Mouse (Mus musculus) layer of hippocampus, postnatal 36 days (tissue): Measurements from ENCODE around the gene Pet2. TPM values are rescaled to one million over a fixed set of nuclear protein-coding genes. Genes with fewer than 3 reads are reported as not detected.

Source experiments
- DNase-seq, 2 experiments: peaks; one replicate each; pipeline ENCODE4 v3.0.0; 2022
- total RNA-seq, 2 experiments: library from RNA; stranded (reverse); gene quantifications; 2 replicates each; pipeline ENCODE4 v1.2.3; 2021

Pet2 gene
- total RNA-seq = not detected

DNA sequence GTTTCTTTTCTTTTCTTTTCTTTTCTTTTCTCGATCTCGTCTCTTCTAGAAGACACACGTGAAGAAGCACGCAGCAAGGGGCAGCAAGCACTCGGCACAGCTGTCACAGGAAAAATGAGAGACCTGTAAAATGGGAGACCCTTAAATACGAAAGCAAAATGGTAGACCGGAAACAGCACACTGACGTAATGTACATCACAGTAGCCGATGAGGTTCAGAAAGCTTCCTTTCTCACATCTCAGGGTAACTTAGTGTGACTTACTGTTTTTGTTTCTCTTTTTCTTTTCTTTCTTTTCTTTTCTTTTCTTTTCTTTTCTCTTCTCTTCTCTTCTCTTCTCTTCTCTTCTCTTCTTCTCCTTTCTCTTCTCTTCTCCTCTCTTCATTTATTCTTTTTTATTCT lies at the start of gene Pet2:
TSS of gene Pet2 (minus strand) at position 101 of the 400 bp plus-strand sequence.
- DNase-seq = no peak
